Mouse (Mus musculus) spleen, postnatal 10 days (tissue): ENCODE measurements around the gene Tmeff1.

Source experiments
- DNase-seq, 2 experiments: peaks; one replicate each; pipeline ENCODE4 v3.0.0; 2021 to 2022; ENCODE audit warnings: low spot score in 2 of 2

Tmeff1 gene

DNA sequence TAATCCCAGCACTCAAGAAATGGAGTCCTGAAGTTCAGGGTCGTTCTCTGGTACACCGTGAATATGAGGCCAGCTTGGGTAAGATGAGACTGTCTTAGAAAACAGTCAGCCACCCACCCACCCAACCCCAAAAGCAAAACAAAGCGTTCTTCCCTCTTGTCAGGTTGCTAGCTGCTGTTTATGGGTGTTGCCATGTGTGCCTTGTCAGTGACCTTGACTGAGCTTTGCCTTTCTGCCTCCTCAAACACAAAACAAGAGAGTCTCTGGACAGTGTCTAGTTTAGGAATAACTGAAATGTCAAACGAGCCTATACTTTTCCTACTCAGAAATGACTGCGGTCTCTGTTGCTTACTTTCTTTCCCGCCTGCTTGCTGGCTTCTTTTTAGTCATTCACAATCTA lies 37.3 kb downstream of the Tmeff1 start:
- DNase-seq = no peak

DNA sequence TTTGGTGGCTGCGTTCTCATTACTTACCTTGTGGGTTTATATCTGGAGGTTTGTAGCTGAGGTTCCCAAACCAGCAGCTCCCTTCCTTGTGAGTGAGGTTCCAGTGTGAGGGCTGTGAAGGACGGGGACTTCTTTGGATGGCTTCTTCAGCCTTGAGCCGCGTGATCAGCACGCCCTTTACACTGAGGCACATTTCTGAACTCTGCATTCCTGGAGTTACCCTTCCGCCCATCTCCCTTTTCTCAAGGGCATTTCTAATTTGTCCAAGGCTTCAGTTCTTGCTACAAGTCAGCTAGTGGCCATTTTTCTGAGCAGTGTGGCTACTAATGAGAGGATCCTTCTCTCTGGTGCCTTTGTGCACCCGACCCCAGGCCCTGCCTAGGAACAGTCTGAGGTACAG lies 38.0 kb downstream of the Tmeff1 start:
- no peak for DNase-seq

DNA sequence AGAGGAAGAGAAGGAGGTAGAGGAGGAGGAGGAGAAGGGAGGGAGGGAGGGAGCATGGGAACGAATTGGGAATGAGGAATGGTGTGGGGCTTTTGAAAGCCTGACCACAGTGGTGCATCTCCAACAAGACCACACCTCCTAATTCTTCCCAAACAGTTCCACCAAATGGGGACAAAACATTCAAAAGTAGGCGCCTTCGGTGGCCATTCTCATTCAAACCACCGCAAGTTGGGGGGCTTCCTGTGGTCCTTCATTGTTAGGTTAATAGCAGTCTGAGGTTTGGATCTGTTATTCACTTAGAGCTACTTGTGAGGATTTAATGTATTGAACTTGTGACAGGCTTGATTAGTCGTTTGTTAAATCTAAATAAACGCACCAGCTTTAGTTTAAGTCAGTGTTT lies 40.0 kb downstream of the Tmeff1 start:
- no peak for DNase-seq

GRCm38 (mm10) chr4:48625836-48626235 lies 40.9 kb downstream of the Tmeff1 start:
- no peak for DNase-seq

DNA sequence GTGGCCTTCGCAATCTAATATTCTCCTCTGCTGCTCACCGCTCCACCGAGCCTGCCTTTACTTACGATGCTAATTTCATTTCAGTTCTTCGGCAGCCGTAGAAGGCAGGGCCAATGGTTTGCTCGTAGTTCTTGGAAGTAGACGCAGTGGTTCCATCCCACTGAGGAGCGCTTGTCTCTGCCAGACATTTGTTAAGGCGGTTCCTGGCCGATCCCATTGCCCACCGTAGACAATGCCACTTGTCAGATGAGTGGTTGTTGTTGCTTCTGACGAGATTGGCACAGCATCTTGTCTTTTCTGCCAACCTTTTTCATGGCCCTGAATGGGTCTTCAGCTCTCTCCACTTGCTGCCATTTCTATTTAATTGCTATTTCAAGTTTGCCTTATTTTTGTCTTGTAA lies 44.5 kb downstream of the Tmeff1 start:
- DNase-seq = no peak

GRCm38 (mm10) chr4:48633529-48633928 lies 48.6 kb downstream of the Tmeff1 start:
- DNase-seq = no peak

DNA sequence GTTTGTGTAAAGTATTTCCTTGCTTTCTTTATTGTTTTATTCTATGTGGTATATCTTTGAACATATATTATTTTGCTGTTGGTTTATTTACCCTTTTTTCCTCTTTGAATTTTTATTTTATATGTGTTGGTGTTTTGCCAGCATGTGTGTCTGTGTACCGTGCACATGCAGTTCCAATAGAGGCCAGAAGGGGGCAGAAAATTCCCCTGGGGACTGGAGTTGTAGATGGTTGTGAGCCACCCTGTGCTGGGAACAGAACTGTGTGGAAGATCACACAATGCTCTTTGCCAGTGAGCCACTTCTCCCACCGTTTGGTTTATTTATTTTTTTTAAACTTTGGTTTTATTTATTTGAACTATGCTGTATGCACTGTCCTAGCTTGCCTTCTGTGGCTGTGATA lies 49.1 kb downstream of the Tmeff1 start:
- DNase-seq = no peak

DNA sequence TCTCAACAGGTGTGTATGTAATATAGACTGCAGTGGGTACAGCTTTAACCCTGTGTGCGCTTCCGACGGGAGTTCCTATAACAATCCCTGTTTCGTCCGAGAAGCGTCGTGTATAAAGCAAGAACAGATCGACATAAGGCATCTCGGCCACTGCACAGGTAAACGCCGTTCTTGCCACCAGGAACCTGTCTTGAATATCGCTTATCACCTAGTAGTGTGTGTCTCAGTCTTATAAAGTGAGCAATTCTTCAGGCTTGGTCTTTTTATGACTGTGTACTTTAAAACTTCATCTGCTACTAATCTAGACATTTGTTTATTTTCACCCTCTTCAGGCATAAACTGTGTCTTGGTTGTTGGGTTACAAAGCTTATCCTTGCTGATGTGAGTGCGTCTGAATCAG lies 51.9 kb downstream of the Tmeff1 start:
- no peak for DNase-seq

GRCm38 (mm10) chr4:48638132-48638531 lies 53.2 kb downstream of the Tmeff1 start:
- no peak for DNase-seq

DNA sequence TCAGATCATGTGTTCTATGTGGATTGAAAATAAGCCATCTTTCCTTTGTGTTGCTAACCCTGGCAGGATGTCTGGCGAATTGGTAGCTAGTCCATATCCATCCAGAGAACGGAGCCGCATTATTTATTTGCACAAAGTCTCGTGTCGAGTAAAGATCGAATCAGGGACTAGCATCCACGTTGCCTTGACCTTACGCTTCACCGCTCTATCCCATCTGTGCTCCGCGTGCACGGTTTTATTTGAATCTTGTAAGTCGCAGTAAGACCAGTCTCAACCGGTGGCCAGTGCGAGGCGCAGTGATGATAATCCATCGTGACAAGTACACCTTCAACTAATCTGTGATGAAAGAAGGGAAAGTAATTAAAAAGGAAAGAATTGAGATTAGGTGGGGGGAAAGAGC lies 54.5 kb downstream of the Tmeff1 start:
- no peak for DNase-seq

DNA sequence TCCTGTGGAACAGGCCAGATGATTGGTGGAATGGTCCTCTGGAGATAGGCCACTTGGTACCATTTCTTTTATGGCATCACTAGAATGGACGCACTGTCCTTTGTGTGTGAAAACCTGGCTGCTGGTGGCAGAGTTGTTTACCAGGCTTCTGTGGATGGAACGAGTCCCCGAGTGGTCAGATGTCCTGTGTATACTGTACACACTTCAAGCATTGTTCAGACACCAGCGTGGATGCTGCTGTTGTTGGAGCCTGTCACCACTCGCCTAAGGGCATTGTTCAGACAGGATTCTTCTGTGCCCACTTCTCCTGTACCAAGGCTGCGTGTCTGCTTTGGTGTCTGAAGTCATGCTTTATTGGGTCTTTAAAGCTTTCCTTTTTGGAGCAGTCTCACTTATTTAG lies 58.8 kb downstream of the Tmeff1 start:
- DNase-seq = no peak

DNA sequence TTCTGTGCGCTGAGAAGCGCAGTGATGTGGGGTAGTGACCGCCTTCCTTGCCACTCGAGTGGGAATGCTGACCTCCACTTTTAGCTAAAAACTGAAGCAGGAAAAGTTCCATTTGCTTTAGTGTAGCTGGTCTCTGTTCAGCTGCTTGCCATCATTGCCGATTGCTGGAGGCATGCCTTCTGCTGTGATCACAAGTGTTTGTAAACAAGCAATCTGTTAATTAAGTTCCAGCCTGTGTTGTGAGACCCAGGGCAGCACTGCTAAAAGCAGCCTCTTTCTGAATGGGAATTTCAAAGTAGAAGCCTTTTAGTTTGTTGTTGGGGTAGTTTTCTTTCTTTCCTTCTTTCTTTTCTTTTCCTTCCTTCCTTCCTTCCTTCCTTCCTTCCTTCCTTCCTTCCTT lies 61.2 kb downstream of the Tmeff1 start:
- DNase-seq = no peak

DNA sequence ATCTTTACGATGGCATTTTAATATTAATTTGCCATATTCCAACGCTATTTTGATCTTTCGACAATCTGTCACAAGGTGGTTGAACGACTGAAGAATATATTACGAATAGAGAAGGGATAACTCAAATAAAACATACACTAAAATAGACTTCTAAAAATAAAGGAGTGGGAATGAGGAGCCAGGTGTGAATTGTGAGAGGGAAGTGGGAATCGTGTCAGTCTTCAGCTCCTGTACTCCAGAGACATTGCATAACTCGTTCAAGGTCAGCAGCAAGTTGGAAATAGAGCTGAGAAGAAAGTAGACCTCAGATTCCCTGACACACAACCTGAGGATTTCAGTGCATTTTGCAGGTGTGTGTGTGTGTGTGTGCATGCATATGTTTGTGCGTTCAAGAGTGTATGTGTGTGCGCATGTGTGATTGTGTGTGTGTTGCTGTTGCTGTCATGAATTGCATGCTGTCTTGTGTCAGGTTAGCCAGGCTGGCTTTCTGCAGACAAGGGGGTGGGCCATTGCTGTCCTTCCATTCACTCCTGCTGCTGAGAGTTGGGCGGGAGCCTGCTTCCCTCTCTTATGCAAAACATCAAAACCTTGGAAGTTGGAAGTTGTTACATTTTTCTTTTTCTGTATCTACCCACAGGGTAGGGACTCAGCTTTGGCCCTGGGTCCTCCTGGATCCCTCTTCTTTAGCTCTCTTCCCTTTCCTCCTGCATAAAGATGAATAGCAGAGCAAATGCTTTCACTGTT lies 65.8 kb downstream of the Tmeff1 start:
- no peak for DNase-seq

- no peak for DNase-seq
These were observed 69.1 kb downstream of the Tmeff1 start for GRCm38 (mm10) chr4:48654118-48654517.

- no peak for DNase-seq
These were observed 71.6 kb downstream of the Tmeff1 start for GRCm38 (mm10) chr4:48656530-48656929.

DNA sequence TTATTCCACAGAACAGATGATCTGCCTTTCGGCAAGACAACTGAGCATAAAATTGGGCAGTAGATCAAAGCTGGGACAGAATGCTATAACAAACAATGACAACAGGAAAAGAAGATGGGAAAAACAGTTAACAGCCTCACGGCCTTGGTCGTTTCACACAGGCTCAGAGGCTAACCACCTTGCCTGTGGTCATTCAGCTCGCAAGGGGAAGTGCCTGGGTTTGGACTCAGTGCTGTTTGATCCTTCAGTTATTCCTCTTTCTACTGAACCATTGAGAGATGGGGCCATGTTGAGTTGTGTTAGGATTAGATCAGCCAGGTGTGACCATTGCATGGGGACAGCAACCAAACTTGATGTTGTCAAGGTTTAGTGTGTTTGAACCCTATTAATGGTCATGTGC lies 75.2 kb downstream of the Tmeff1 start:
- no peak for DNase-seq

- no peak for DNase-seq
These were observed 75.9 kb downstream of the Tmeff1 start for GRCm38 (mm10) chr4:48660619-48661575.

DNA sequence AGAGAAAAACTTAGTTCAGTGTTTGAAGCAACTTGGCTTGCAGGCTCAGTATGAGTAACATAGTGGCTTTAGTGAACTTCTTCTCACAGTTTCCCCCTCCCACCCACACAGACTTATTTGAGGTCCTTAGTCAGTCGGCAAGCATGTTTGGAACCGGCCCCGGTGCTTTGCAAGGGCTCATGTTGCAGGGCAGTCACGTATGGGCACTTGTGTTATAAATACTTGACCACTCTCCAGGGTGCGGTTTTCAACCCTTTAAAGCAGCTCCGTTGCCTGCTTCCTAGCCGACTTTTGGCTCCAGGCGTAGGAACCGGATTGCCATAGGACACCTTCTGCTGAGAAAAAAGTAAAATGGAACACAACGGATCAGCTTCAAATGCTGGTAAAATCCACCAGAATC lies 78.3 kb downstream of the Tmeff1 start, which contains the start of gene Cavin4:
Cavin4 (plus strand) TSS at position 244 of the 400 bp plus-strand sequence.
- no peak for DNase-seq

- no peak for DNase-seq
These were observed 79.0 kb downstream of the Tmeff1 start for GRCm38 (mm10) chr4:48664021-48664420.

- no peak for DNase-seq
These were observed 82.3 kb downstream of the Tmeff1 start for GRCm38 (mm10) chr4:48667279-48667678.

- no peak for DNase-seq
These were observed 87.9 kb downstream of the Tmeff1 start for GRCm38 (mm10) chr4:48672915-48673314.

- DNase-seq = no peak
These were observed 89.4 kb downstream of the Tmeff1 start for GRCm38 (mm10) chr4:48674412-48674811.
